Mouse (Mus musculus) thymus, postnatal 14 days (tissue): ENCODE measurements around the gene Tet2.

Source experiments
- DNase-seq: peaks from one replicate; pipeline ENCODE4 v3.0.0; 2021

The Tet2 gene

DNA sequence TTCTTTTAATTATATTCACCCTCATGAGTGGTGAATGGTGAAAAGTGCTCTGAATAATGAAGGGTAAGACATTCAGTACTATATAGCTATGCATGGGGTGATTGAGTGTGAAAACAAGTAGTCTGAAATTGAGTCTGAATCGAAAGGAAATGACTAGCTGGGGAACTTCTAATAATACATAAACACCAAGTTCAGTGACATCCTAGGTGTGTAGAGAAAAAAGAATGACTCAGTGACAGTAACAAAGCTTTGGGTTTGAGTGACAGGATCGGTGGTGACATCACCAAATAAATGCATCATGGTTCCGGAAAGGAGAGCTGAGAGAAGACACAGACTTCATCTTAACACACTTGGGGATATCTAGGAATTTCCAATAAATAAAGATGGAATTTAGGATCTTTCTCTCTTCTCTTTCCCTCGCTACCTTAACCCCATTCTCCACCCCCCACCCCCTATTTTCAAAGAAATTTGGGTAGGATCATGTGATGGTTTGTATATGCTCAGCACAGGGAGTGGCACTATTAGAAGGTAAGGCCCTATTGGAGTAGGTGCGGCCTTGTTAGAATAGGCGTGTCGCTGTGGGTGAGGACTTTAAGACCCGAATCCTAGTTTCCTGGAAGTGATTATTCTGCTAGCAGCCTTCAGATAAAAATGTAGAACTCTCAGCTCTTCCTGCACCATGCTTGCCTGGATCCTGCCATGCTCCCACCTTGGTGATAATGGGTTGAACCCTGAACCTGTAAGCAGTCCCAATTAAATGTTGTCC lies 29.6 kb downstream of the Tet2 start:
- DNase-seq = no peak

DNA sequence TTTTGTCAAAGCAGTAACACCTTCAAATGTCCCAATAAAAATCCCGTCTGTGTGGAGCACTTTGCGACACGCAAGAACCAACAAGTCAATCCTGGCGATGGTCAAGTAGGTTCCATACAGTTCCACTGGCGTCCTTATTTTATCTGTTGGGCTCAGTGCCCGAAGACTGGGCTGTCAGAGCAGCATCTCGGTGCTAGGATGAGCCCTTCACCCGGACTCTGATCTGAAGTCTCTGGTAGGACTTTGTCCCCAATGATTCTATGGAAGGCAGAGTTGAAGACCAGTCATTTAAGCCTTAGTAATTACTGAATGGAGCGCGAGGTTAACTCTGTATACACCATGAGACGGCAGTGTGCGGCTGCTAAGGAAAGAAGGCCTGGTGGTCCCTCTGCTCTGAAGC lies 30.6 kb downstream of the Tet2 start:
- DNase-seq = no peak

DNA sequence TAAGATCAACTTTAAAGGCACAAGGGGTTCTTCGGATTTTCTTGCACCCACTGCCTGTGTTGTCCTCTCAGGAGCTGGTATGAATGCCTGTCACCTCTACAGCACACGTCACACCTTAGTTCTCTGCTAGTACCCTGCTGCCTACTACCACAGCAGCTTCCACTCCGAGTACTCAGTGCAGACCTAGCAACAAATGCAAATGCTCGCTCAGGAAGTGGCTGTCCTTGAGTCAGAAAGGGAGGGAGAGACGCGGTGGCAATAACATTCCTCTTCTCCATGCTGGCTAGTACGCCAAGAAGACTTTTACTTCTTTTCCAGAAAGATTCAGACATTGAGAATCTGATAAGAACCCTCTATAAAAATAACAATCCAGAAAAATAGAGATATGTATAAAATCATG lies 31.5 kb downstream of the Tet2 start:
- DNase-seq = no peak

DNA sequence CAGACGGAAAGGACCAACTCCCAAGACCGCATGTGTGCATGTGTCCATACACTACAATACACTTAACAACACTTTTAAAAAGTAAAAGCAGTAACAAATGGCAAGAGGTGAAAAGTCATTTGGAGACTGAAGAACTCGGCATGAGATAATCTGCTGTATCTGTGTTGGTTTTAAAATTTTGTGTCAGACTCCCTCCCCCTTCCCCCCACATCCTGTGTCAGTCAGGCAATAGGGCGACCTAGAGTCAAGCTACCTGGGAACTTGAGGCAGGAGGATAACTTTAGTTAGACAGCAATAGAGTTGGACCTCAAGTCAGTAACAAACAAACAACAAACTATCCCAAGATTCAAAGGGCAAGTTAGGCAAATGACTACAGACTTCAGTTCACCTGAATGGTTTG lies 34.6 kb downstream of the Tet2 start:
- DNase-seq = peak; percentile 21

DNA sequence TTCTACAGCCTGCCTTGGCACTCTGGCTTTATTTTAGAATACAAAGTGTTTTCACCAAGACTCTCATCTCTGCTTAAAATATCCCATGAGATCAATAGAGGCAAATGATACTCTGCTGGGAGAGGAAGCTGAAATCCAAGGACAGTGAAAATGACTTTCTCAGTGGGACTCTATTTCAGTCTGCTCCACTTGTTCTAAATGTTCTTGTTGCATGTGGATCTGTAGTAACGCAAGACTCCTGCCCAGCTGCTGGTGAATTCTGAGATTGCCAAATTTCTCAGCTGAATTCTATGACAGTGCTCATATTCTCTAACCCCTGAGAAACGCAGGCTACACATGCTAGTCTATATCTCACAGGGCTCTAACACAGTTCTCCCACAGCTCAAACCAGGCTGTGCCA lies 35.1 kb downstream of the Tet2 start:
- no peak for DNase-seq

DNA sequence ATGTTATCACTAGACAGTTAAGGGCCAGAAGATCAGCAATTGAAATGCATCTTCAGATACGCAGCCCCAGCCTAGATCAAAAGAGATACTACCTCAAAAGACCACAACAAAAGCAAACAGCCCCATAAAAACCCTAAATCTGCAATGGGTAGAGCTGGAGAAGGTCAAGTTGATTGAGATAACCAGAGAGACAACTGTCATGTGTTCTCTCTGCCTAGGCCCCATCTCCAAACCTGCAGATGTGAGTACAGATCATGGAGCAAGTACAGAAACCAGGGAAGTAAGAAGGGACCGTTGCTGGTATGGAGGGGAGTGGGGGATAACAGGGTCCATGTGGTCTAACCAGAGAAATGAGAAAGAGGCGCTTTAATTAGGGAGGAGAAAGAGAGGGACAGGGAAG lies 36.1 kb downstream of the Tet2 start:
- no peak for DNase-seq

DNA sequence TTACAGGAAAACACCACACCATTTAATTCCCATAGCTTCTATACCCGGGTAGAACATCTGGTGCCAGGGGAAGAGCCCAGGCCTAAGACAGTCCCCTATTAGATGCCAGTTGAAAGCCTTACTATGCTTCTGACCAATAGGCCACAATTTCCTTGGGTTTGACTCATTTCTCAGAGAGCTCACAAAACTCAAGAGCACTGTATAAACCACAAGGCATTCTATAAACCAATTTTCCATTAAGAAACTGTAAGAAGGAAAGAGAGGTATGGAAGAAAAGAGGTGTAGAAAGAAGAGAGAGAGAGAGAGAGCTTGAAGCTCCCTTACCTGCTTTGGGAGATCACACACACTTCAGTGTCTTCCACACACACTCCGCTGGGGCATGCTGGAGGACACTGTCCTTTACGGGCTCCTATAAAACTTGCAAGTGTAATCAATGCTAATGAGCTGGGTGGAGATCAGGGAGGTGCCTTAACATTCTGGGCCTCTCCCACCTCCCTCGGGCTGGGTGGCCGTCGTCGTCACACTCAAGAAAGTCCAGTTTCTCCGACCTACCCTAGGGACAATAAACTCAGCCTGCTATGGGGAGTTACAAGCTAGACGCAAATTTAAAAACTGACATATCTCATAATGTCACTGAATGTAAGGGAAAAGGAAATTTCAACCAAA lies 38.5 kb downstream of the Tet2 start:
- DNase-seq = no peak

DNA sequence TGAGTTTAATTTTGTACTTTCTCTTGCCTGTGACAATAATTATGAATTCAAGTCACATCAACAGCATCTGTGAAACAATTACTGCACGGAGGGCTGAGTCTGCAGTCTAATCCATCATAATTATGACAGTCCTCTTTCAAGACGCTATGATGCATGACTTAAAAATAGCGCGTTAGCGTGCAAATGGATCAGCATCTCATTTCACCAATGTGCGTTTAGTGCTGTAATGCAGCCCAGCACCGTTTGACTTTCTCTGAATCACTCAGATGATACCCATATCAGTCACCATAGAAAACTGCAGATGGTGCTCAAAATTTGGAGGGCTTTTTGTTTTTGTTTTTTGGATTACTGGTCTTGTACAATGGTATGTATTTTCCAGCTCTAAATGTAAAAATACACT lies 48.0 kb downstream of the Tet2 start:
- DNase-seq = no peak

DNA sequence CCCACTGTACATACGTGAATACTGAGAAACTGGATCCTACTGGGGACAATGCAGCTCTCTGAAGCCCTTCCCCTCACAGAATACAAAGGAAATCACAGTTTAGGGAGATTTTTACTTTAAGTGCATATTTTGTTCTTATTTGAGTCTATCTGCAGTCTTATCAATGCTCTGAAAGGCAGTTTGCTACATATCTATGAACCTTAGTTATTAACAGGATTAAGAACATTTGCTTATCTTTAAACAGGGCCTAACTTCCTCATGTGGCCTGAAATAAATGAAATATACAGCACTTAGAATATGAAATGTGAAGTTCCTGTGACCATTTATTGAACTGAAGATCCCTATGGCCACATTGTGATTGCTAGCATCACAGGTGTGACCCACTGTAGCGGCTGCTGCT lies 53.6 kb downstream of the Tet2 start:
- no peak for DNase-seq

DNA sequence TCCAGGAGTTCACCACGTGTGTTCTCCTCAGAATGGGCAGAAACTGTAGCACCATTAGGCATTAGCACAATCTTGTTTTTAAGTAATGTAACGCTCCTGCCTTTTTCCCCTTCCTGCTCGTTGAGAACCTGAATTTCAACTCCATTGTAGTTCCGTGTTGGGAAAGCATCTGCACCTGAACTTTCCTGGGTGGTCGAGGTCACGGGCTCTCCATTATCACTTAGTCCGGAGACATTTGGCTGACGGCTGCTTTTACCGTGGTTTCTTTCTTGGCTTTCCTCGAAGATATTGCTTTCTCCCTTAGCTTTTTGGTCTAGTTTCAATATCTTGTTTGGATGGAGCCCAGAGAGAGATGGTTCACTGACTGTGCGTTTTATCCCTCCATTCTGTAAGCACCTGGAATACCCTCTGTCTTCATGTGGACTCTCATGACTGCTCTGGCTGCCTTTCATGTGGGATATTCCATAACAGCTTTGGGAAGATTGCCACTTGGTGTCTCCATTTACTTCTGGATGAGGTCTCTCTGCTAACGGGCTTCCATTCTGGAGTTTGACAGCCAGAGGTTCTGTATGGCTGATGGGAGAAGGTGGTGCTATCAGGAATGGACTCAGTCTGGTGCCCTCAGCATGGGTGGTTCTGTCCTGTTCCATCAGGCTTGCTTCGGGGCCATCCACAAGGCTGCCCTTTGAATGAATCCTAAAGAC lies 56.8 kb downstream of the Tet2 start:
- no peak for DNase-seq

DNA sequence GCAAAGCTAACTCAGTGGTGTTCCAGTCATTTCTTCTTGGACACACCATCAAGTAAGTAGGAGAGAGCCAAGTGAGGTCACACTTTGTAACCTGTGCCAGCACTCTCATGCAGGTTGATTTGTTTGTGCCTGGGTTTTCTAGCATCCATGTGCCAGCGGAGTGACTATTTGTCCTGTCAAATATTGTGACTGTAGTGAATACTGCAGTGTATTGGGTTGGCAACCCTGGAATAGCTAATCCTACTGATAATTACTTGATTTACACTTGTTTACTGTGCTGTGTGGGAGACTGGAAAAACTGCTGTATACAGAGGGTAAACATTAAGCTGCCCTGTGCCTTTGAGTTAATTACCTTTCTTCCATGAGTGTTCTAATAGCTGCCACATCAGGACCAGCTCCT lies 62.1 kb downstream of the Tet2 start:
- no peak for DNase-seq

DNA sequence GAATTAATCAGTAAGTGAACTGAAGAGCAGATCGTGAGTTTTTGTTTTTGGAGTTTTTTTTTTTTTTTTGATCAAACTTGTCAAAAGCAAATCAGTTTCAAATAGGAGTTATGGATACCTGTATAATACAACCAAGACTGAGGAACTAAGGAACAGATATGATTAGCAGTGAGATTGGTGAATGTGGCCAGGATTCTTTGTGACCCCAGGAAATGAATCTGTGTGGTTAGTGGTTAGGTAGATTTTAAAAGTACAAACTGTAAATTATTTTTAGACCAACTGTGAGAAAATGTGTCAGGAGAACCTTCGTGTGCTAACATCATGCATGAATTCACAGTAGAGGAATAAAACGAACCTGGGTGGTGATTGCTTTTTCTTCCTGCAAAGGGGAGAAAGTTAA lies 66.0 kb downstream of the Tet2 start:
- no peak for DNase-seq

DNA sequence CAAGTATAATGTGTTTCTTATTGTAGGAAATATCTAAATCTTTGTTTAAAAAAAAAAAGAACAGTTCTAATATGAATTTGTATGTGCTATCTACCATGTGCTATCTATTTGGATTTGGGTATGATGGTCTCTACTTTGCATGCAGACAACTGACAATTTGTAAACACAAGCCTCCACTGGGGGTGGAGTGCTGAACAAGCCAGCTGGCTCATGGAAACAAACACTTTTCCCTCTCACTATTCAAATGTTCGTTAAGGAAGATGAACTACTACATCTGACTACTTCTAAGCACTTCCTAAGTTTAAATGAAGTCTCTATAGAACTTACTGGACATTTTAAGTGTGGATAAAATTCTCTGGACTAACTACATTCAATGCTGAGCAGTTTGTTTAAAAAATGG lies 71.2 kb downstream of the Tet2 start:
- DNase-seq = no peak

DNA sequence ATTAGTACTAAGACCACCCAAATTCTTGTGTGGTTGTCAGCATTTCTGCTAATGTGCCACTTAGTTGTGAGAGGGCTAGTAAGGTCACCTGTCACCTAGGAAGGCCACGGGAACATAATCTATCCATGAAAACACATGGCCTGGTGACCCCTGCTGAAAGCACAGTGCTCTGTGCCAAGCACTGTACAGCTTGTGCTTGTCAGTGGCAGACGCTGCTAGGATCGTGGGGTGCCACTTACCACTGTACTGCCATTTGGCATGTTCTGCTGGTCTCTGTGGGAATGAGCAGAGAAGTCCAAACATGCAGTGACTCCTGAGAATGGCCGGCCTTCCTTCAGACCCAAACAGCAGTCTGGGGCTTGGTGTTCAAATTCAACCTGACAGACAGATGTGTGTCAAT lies 73.8 kb downstream of the Tet2 start:
- no peak for DNase-seq

DNA sequence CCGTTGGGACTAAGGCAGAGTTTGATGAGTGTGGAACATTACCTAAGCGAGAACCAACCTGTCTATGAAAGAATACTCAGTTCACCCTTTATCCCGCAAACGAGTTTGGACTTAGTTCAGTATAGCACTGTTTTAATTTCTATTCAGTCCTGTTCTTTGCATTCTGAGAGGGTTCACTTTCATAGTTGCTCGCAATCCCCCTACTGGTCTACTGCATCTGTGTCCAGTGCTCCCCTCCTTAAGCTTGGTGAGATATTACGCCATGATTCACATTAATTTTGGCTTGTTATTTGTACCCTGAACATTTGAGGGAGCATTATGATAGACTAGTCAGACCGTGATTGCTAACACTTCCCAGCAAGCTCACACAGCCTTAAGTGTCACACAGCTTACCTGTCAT lies 76.1 kb downstream of the Tet2 start:
- DNase-seq = no peak

DNA sequence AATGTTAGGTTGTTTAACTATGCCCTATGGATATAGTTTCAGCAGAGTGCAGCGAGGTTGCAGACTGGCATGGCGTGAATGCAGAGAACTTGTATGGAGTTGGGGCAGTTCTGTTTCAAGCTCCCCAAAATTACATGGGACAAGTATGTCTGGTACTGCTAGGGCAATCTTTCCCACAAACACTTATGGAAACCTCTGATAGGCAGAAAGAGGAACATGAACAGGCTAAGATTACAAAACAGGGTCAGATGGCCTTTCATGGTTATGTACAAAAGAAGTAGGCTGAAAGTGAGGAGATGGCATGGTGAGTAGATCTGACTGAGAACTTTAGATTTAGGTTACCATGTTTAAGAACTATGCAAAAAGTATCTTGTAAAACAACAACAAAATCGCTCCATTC lies 81.7 kb downstream of the Tet2 start:
- no peak for DNase-seq

DNA sequence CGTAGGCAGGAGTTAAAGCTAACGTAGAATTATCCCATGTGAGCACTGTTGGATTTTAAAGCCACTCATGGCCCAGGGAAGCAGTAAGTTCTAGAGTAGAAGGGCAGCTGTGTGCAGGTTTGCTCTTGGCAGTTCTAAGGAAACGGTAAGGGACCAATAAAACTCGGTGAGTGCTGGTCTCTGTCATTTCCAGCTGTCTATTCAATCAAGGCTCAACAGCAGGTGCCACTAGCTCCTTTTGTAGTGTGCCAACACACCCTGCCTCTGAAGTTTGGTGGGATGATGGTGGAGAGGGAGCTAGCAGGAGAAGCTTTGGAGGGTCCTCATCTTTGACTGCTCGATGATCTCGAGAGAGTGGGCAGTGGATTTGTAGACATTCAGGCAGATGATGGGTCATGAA lies 82.5 kb downstream of the Tet2 start:
- no peak for DNase-seq

DNA sequence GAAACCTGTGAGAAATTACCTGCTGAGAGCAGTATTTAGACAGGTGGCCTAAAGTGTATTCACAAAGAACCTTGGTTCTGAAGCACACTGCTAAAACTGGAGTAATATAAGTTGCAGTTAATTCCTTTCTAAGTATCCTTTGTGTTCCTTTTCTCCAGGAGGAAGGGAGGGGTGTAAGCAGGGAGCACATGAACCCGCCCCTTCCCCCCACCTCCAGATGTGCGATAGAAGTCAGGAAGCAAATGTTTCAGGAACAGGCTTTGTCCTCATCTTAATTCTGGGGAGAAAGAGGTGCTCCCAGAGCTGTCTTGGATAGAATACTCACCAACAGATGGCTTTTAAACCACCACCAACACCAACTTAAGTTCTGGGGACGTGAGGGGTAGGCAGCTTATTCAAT lies 82.9 kb downstream of the Tet2 start:
- DNase-seq = no peak

DNA sequence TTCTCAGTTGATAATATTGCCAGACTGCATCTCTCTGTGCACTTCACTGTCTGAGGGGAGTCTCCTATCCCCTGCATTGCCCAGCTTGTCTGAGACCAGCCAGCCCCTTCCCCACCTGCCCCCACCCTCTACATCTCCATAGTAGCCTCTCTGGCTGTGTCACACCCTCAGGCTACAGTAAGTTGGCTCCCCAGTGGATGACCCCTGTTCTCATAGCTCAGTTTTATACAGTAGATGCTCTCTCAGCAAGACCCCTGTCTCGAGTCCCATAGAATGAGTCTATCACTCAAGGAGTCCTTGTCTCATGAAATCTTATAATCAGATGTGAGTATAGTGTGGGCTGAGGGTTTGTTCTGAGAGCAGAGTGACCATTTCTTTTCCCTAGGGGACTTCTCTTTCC lies 85.8 kb downstream of the Tet2 start:
- no peak for DNase-seq

DNA sequence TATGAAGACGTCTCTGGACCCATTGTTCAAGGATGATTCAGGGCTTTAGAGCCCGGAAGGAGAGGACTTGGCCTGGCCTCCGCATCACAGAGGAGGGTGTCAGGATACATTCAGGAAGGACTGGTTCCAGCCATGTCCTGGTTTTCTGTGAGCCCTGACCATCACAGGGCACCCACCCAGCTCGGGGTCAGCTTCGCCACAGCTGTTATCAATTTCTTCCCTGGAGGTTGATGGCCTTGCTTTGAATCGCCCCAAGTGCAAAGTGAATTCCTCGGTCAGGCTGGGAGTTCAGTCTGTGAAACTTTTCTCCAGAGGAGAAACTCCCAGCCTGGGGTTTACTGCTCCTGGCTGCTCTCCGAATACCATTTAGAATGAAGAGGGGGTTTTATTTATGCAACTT lies 91.0 kb downstream of the Tet2 start:
- DNase-seq = no peak

DNA sequence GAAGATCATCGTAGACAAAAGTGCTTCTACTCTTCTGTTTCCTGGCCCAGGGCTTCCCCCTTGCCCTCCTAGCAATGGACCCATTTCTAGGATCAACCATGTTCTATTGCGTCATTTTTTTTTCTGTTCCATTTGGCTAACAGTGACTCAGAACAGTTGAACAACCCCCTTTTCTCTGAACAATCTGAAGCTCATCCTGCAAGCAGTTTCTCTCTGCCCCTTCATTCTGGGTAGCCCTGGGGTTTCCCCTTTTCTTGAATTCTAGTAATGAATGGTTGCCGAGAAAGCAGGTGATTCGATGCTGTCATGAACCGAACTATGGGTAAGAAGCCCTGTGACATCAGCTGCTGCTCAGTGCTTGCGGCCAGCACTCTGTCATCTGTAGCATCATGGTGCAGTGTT lies 108.0 kb downstream of the Tet2 start:
- DNase-seq = no peak

DNA sequence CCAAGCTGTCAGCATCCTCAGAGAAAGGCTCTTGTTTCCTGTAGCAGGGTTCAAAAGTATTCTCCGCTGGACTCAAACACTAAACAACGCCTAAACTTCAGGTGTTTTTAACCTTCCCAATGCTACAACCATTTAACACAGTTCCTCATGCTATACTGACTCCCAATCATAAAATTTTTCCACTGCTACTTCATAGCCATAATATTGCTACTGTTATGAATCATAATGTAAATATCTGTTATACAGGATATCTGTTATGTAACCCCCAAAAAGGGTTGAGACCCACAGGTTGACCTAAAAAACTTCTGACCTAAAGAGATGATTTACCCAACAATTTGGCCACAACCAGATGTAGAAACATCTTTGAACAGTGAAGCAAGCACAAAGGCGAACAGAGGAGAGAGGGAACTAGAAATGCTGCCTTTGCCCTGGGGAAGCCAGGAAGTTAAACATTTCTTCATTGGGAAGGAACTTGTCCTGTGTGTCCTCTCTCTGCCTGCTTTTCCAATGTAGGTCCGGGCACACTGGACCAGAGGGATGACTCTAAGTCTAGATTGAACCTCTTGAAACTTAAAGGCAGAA lies 108.6 kb downstream of the Tet2 start:
- DNase-seq = no peak

DNA sequence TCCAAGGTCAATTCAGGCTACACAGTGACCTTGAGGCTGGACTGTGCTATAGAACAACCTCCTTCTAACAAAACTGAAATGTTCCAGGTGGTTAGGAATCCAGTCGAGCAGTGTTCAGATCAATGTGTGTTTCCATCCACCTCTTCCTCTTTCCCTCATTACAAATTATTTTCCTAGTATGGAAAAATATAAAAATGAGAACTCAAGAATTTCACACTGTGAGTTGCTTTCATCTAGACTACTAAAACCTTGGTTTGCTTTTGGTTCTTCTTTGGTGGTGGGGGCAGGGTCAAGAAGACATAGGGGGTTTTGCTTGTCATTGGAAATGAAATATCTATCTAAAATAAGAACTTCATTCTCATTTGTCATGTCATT lies 109.2 kb downstream of the Tet2 start:
- DNase-seq = no peak

DNA sequence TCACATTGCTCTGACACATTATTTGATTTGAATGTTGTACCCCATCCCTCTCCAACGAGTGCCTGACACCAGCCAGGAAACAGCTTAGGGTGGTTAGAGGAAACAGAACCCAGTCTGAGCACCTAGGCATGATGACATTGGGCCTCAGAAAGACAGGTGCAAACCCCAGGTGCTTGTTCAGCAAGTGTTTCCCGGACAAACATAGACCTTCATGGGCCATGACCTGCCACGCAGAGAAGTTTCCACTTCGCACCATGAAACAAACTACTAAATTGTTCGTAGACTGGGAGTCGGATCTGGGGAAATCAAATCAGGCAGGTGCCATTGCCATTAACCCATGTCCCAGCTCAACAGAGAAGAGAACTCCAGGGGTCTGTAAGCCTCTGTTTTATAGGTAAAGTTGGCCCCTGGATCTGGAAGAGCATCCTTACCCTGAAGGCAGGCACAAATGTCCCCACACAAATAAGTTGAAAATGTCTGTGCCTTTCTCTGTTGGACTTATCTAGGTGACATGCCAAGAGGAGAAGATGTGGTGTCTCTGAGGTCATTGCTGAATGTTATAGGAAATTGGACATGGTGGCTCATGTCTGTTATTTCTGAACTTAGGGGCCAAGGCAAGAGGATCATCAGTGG lies 109.7 kb downstream of the Tet2 start:
- no peak for DNase-seq
